Mouse (Mus musculus): ENCODE measurements around the gene Retnla. TPM values are rescaled to one million over a fixed set of nuclear protein-coding genes. Genes with fewer than 3 reads are reported as not detected.

The Retnla gene
- not detected in 2 replicates for total RNA-seq (2023)

DNA sequence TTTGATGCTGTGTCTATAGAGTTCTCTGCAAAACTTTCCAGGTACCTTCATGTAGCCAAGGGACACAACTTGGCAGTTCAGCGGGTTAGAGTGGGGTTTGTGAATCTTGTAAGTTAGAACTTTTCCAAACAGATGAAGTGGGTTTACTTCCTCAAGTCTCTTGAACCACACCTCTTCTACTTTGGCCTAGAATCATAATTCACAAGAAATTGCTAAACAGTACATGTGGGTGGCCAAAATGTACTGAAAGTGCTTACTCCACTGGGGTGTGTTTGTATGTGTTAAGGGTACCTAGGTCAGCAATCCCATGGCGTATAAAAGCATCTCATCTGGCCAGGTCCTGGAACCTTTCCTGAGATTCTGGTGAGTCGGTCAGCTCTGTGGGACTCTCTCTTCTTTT lies at the start of gene Retnla:
TSS of gene Retnla (plus strand) at position 286 of the 400 bp plus-strand sequence.

DNA sequence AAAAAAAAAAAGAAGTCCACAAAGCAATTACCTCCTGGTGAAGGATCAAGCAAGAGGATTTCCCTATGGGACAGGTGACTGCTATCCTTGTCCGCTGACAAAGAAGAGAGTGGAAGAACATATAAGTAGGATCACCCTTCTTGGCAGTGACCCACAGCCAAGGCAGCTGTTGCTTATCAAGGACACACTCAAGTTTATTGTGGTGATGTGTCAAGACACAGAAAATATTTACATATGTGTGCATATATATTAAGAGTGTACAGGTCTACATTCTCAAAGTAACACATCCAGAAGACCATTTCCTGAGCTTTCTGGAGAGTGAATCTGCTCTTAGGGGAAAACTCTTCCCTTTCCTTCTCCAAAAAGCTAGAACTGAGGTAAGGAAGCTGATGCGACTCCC lies 25.7 kb upstream of the Retnla start, which contains the start of gene Retnlb:
TSS of gene Retnlb (plus strand) at position 162 of the 400 bp plus-strand sequence.

DNA sequence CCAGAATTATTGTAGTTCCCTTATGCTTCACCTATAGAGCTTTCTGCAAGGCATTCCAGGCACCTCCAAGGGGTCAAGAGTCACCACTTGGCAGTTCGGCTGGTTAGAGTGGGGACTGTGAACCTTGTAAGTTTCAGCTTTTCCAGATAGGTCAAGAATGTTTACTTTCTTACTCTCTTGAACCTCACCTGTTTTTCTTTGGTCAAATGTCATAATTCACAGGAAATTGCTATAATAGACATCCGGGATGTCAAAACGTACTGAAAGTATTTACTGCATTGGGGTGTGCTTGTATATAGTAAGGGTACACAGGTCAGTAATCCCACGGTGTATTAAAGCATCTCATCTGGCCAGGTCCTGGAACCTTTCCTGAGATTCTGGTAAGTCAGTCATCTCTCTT lies 30.0 kb downstream of the Retnla start, which contains the start of gene Retnlg:
TSS of gene Retnlg (plus strand) at position 301 of the 400 bp plus-strand sequence.

Other genes starting within 250 kb of the Retnla start
- not detected in 2 replicates for gene Trat1, start 70.5 kb upstream of the Retnla start, total RNA-seq (2023)
- 1.4 and 1.5 TPM in 2 replicates for gene Retnlb, start 25.7 kb upstream of the Retnla start, total RNA-seq (2023)
- gene Retnlg, start 30.1 kb downstream of the Retnla start, total RNA-seq (2023), result 9,068 and 11,877 TPM in 2 replicates
- gene Dzip3, start 151.6 kb downstream of the Retnla start, total RNA-seq (2023), result 4.3 and 5.4 TPM in 2 replicates
- gene Cip2a, start 151.6 kb downstream of the Retnla start, total RNA-seq (2023), result 41.9 and 42.1 TPM in 2 replicates
- gene Myh15, start 214.9 kb downstream of the Retnla start, total RNA-seq (2023), result not detected in 2 replicates